Mouse (Mus musculus): ENCODE measurements around the gene Ucn2. TPM values are rescaled to one million over a fixed set of nuclear protein-coding genes. Genes with fewer than 3 reads are reported as not detected.

Gene Ucn2
- polyA plus RNA-seq, 1 experiment from 2014 or later: not detected

DNA sequence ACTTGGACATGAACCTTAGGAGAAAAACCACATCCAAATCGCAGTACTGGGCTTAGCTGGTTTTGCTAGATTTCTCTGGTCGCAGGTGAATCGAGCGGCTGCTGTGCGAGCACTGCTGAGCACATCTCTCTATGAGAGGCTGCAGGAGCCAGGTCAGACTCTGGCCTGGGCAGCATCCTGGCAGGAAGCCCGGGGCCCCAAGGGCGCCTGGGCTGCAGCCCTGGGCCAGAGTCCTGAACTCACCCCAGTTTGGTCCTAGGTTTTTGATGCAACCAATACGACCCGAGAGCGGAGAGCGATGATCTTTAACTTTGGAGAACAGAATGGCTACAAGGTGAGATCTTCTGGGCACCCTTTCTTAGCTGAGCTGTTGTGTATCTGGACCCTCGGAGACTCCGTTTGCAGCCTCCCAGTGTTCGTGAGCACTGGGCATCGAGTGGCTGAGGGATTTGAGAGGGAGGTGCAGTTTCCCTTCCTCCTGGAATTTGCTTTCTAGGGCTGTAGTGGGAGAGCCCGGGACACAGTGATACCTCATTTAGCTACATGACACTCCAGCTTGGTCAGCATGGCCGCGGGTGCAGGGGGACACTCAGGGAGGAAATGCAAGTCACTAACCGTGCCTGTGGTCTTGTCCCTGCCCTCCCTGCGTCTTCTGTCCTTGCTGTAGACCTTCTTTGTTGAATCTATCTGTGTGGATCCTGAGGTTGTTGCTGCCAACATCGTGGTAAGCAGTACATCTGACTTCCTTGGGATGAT lies 21.4 kb downstream of the Ucn2 start:
- no peaks in the 10 kb centered on the region for H3K4me1 ChIP-seq (ENCODE audit: insufficient read depth)
- no peak for TF ChIP-seq CTCF (IDR thresholded peaks at IDR 0.05; ENCODE audit: low read depth)
- H3K27me3 ChIP-seq (ENCODE audit: insufficient read depth, low read length): no peaks in the 10 kb centered on the region
- H3K27ac ChIP-seq (ENCODE audit: low read depth): no peak overlapping the region
- H3K9me3 ChIP-seq (ENCODE audit: low read depth, low read length): no peaks in the 10 kb centered on the region
- H3K4me3 ChIP-seq (ENCODE audit: low read depth, low read length): no peak overlapping the region
- H3K9ac ChIP-seq: no peak overlapping the region
- no peak overlapping the region for H3K4me2 ChIP-seq
- DNase-seq: no peak
- ATAC-seq (ENCODE audit: insufficient read depth): no peak
- 78% methylated on average over 21 of the region's 21 CpGs for WGBS
- H3K36me3 ChIP-seq (ENCODE audit: insufficient read depth): 0 out of 2 replicates have a peak, but pooled peaks cover 7% of the 10 kb centered on the region

DNA sequence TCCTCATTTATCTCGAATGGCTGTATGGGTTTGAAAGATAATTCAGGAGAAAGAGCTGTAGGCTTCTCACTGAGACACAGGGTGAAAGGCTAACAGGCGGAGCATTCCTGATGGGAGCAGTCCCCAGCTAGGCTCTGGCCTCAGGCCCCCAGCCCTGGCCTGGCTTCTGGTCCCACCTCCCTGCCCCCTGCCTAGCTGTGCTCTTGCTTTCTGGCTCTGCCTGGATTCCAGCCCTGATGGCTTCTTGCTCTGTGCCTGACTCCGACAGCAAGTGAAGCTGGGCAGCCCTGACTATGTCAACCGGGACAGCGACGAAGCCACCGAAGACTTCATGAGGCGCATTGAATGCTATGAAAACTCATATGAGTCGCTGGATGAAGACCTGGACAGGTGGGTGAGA lies 22.3 kb downstream of the Ucn2 start:
- Histone ChIP-seq H3K36me3 (ENCODE audit: insufficient read depth) (0 out of 2 replicates have a peak, but pooled peaks cover 7% of the 10 kb centered on the region), H3K27me3 (ENCODE audit: insufficient read depth, low read length) (no peaks in the 10 kb centered on the region), H3K9ac (no peak overlapping the region), H3K27ac (ENCODE audit: low read depth) (no peak overlapping the region), H3K4me3 (ENCODE audit: low read depth, low read length) (no peak overlapping the region), H3K4me1 (ENCODE audit: insufficient read depth) (no peaks in the 10 kb centered on the region), H3K4me2 (no peak overlapping the region), H3K9me3 (ENCODE audit: low read depth, low read length) (no peaks in the 10 kb centered on the region)
- WGBS: 82% methylated on average over 9 of the region's 9 CpGs
- no peak for TF ChIP-seq CTCF (IDR thresholded peaks at IDR 0.05; ENCODE audit: low read depth)
- ATAC-seq (ENCODE audit: insufficient read depth) (no peak), DNase-seq (no peak)

DNA sequence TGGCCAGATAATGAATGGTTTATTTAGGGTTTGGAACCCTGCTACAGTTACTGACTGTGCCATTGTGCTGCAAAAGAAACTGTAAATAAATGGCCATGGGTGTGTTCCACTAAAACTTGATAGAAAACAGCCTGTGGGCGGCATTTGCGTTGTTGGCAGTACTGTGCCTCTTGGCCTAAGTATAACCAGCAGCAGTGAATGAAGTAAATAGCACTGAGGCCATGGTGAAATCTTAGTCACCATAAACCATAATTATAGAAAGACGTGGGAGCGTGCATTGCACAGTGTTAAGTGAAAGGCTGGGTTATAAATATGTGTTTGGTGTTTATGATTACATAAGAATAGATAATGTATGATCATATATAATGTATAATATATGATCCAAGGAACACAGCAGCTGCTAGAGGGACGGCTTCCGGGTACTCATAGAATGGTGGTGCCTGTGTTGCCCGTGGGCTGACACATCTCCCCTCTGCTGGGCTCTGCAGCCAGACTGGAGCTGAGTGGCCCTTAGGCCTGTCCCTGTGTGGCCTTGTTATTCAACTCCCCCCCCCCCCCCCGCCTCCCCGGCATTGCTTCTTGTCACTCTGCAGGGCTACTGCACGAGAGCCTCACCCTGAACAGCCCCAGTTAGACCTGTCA lies 23.3 kb downstream of the Ucn2 start:
- Histone ChIP-seq H3K4me2 (no peak overlapping the region), H3K27me3 (ENCODE audit: insufficient read depth, low read length) (no peaks in the 10 kb centered on the region), H3K4me1 (ENCODE audit: insufficient read depth) (no peaks in the 10 kb centered on the region), H3K4me3 (ENCODE audit: low read depth, low read length) (no peak overlapping the region), H3K9ac (no peak overlapping the region), H3K36me3 (ENCODE audit: insufficient read depth) (0 out of 2 replicates have a peak, but pooled peaks cover 7% of the 10 kb centered on the region), H3K9me3 (ENCODE audit: low read depth, low read length) (no peaks in the 10 kb centered on the region), H3K27ac (ENCODE audit: low read depth) (no peak overlapping the region)
- WGBS: 69% methylated on average over 8 of the region's 10 CpGs
- no peak for TF ChIP-seq CTCF (IDR thresholded peaks at IDR 0.05; ENCODE audit: low read depth)
- ATAC-seq (ENCODE audit: insufficient read depth) (no peak), DNase-seq (no peak)

DNA sequence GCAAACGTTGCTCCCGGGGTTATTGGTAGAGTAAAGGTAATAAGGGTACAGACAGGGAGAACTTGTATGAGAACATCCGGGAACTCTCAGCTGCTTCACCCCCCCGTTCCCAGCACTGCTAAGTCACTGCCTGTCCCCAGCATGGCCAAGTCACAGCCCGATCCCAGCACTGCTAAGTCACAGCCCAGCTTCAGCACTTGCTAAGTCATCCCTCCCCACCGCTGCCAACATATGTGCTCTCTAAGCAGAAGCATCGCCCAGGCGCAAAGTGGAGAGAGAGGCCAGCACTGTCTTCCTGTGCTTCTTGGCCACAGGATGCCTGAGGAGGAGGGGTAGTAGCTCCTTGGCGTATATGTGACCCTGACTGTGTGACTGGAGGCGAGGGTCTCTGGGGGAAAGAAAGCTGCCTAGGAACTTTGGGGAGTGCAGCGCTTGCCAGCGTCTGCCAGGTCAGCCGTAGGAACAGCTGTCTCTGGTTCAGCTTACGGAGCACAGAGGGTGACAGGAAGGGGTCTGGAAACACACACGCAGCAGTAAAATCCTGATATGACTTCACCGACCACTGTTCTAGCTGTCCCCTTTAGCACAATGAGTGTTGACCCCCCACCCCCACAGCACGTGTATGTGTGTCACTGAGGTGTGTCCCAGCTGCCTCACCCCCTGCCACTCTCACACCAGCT lies 24.0 kb downstream of the Ucn2 start:
- TF ChIP-seq CTCF (IDR thresholded peaks at IDR 0.05; ENCODE audit: low read depth): no peak
- no peak overlapping the region for H3K4me3 ChIP-seq (ENCODE audit: low read depth, low read length)
- H3K36me3 ChIP-seq (ENCODE audit: insufficient read depth): 0 out of 2 replicates have a peak, but pooled peaks cover 7% of the 10 kb centered on the region
- H3K9ac ChIP-seq: no peak overlapping the region
- H3K9me3 ChIP-seq (ENCODE audit: low read depth, low read length): no peaks in the 10 kb centered on the region
- WGBS: 36% methylated on average over 17 of the region's 17 CpGs
- peak; percentile 39 for DNase-seq
- H3K4me1 ChIP-seq (ENCODE audit: insufficient read depth): no peaks in the 10 kb centered on the region
- H3K27ac ChIP-seq (ENCODE audit: low read depth): no peak overlapping the region
- H3K4me2 ChIP-seq: no peak overlapping the region
- no peaks in the 10 kb centered on the region for H3K27me3 ChIP-seq (ENCODE audit: insufficient read depth, low read length)
- peak; percentile 49; the same call in 1 of the 2 replicates for ATAC-seq (ENCODE audit: insufficient read depth)

DNA sequence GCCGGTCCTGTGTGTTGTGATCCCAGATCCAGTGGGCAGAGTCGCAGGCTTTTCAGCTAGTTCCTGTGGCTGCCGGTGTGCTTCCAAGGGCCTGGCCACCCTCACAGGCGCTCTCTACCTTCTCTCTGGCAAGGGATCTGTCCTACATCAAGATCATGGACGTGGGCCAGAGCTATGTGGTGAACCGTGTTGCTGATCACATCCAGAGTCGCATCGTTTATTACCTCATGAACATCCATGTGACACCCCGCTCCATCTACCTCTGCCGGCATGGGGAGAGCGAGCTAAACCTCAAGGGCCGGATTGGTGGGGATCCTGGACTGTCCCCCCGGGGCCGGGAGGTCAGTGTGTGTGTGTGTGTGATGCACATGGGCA lies 24.5 kb downstream of the Ucn2 start:
- WGBS: 79% methylated on average over 14 of the region's 14 CpGs
- Histone ChIP-seq H3K9me3 (ENCODE audit: low read depth, low read length) (no peaks in the 10 kb centered on the region), H3K27ac (ENCODE audit: low read depth) (no peak overlapping the region), H3K36me3 (ENCODE audit: insufficient read depth) (0 out of 2 replicates have a peak, but pooled peaks cover 7% of the 10 kb centered on the region), H3K27me3 (ENCODE audit: insufficient read depth, low read length) (no peaks in the 10 kb centered on the region), H3K4me1 (ENCODE audit: insufficient read depth) (no peaks in the 10 kb centered on the region), H3K9ac (no peak overlapping the region), H3K4me3 (ENCODE audit: low read depth, low read length) (no peak overlapping the region), H3K4me2 (no peak overlapping the region)
- ATAC-seq (ENCODE audit: insufficient read depth) (no peak), DNase-seq (no peak)
- TF ChIP-seq CTCF (IDR thresholded peaks at IDR 0.05; ENCODE audit: low read depth): no peak

DNA sequence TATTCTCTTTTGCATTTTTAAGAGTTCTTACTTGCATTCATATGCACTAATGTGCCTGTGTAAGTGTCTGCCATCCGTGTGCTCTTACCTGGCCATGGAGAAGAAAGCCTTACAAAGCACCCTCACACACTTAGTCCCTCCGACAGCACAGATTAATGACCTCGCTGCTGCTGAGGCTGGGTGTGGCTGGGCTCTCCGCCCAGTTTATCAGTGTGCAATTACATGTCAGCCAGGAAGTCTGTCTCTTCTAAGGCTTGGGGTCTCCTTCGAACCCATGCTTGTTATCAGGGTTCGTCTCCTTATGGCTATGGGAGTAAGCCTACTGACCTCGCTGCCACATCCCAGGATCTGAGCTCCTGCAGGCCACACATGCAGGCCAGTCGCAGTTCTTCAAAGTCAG lies 29.6 kb downstream of the Ucn2 start:
- Histone ChIP-seq H3K4me2 (no peak overlapping the region), H3K4me3 (ENCODE audit: low read depth, low read length) (no peak overlapping the region), H3K9me3 (ENCODE audit: low read depth, low read length) (no peaks in the 10 kb centered on the region), H3K36me3 (ENCODE audit: insufficient read depth) (0 out of 2 replicates have a peak, but pooled peaks cover 1% of the 10 kb centered on the region), H3K4me1 (ENCODE audit: insufficient read depth) (no peaks in the 10 kb centered on the region), H3K27ac (ENCODE audit: low read depth) (no peak overlapping the region), H3K27me3 (ENCODE audit: insufficient read depth, low read length) (no peaks in the 10 kb centered on the region), H3K9ac (no peak overlapping the region)
- no peak for TF ChIP-seq CTCF (IDR thresholded peaks at IDR 0.05; ENCODE audit: low read depth)
- whole genome bisulfite sequencing: 50% methylated on average over 8 of the region's 8 CpGs
- no peak for ATAC-seq (ENCODE audit: insufficient read depth)
- DNase-seq: no peak
